Mouse (Mus musculus) lung, embryonic 15.5 days (tissue): ENCODE data around the gene Gid8. TPM values are rescaled to one million over a fixed set of nuclear protein-coding genes. Genes with fewer than 3 reads are reported as not detected.

ENCODE experiments used
- ATAC-seq: fragments of 200-750 bp; cut with Nextera tagmentation; 2 replicates; pipeline ENCODE4 v1.8.0; 2017; ENCODE audit warnings: moderate number of reproducible peaks, borderline replicate concordance; ENCODE audit not compliant: low FRiP score, low TSS enrichment; ENCODE audit errors: extremely low read depth
- H3K27ac ChIP-seq: fragments of 300-500 bp; sonication (generic); 2 replicates; pipeline ENCODE4 v1.5.1; 2015; ENCODE audit warnings: moderate library complexity, mild to moderate bottlenecking, inconsistent platforms
- H3K27me3 ChIP-seq: fragments of 300-500 bp; sonication (generic); 2 replicates; pipeline ENCODE4 v1.6.1; 2015; ENCODE audit warnings: inconsistent platforms
- H3K36me3 ChIP-seq: fragments of 300-500 bp; sonication (generic); 2 replicates; pipeline ENCODE4 v1.6.1; 2015; ENCODE audit warnings: inconsistent platforms
- H3K4me1 ChIP-seq: fragments of 300-500 bp; sonication (generic); 2 replicates; pipeline ENCODE4 v1.6.1; 2015; ENCODE audit warnings: inconsistent platforms
- H3K4me2 ChIP-seq: fragments of 300-500 bp; sonication (generic); 2 replicates; pipeline ENCODE4 v1.6.1; 2015; ENCODE audit warnings: inconsistent platforms, mild to moderate bottlenecking, moderate library complexity
- H3K4me3 ChIP-seq: fragments of 300-500 bp; sonication (generic); 2 replicates; pipeline ENCODE4 v1.5.1; 2015; ENCODE audit warnings: mild to moderate bottlenecking, inconsistent platforms
- H3K9ac ChIP-seq: fragments of 300-500 bp; sonication (generic); 2 replicates; pipeline ENCODE4 v1.6.1; 2015; ENCODE audit warnings: inconsistent platforms
- H3K9me3 ChIP-seq: fragments of 300-500 bp; sonication (generic); 2 replicates; pipeline ENCODE4 v1.6.1; 2016; ENCODE audit warnings: inconsistent platforms
- WGBS: fragments of 180-500 bp; shearing (Covaris S2); methylation state at CpG from one replicate; pipeline ENCODE4 v1.1.7; 2015; 5-methylcytosine and 5-hydroxymethylcytosine counted together
- polyA plus RNA-seq: library from polyadenylated mRNA; unstranded; fragments of >200 nt; fragmentation: Nextera tagmentation; extraction: Ambion mirVana; gene quantifications from 2 replicates; pipeline ENCODE4 v1.2.1, GENCODE M21; 2015

The Gid8 gene
- polyA plus RNA-seq, 1 experiment from 2014 or later, result 56.0 TPM

- no peak for ATAC-seq
- Histone ChIP-seq H3K4me3 (no peak overlapping the region), H3K4me2 (no peak overlapping the region), H3K9me3 (no peaks in the 10 kb centered on the region), H3K4me1 (no peaks in the 10 kb centered on the region), H3K27me3 (no peaks in the 10 kb centered on the region), H3K9ac (no peak overlapping the region), H3K27ac (no peak overlapping the region), H3K36me3 (no peaks in the 10 kb centered on the region)
- 41% methylated on average over 15 of the region's 15 CpGs for WGBS
These were observed 48.8 kb downstream of the Gid8 start for GRCm38 (mm10) chr2:180758513-180759263.

- H3K4me3 ChIP-seq, result no peak overlapping the region
- no peaks in the 10 kb centered on the region for H3K36me3 ChIP-seq
- ATAC-seq, result no peak
- peaks cover 6% of the 10 kb centered on the region; the same call in 1 of the 2 replicates for H3K27me3 ChIP-seq
- H3K4me2 ChIP-seq, result no peak overlapping the region
- WGBS, result 79% methylated on average over 11 of the region's 11 CpGs
- H3K27ac ChIP-seq, result no peak overlapping the region
- H3K4me1 ChIP-seq, result no peaks in the 10 kb centered on the region
- H3K9ac ChIP-seq, result no peak overlapping the region
- no peaks in the 10 kb centered on the region for H3K9me3 ChIP-seq
These were observed 55.1 kb downstream of the Gid8 start for GRCm38 (mm10) chr2:180764986-180765385.

DNA sequence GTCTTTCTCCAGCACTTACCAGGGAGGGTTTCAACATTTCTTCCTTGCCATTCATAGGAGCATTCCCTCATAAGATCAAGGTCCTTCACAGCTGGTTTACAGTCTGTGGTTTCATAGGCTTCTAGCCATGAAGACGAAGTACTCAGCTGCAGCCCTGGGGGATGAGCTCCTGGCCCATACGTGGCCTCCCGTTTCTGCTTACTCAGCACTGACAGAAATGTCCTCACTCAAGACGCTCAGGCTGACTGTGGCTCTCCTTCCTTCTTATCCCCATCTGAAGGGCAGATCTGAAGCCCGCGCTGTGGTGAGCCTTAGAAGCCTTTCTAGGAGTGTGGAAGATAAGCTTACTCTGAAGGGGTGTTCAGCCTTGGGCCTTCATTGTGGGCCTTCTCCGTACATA, 55.8 kb downstream of the Gid8 start:
- Histone ChIP-seq H3K27ac (no peak overlapping the region), H3K4me3 (no peak overlapping the region), H3K36me3 (no peaks in the 10 kb centered on the region), H3K9me3 (no peaks in the 10 kb centered on the region), H3K27me3 (peaks cover 11% of the 10 kb centered on the region; the same call in 1 of the 2 replicates), H3K4me2 (no peak overlapping the region), H3K4me1 (no peaks in the 10 kb centered on the region), H3K9ac (no peak overlapping the region)
- WGBS, result 62% methylated on average over 7 of the region's 7 CpGs
- no peak for ATAC-seq

Other genes with a start within 250 kb of the Gid8 start
- gene Ntsr1, start 210.1 kb upstream of the Gid8 start, polyA plus RNA-seq, result 0.89 and 1.3 TPM in 2 replicates
- 29.9 and 31.3 TPM in 2 replicates for gene Mrgbp, start 128.8 kb upstream of the Gid8 start, polyA plus RNA-seq
- gene Ogfr, start 120.9 kb upstream of the Gid8 start, polyA plus RNA-seq, result 60.4 and 62.2 TPM in 2 replicates
- gene Col9a3, start 112.3 kb upstream of the Gid8 start, polyA plus RNA-seq, result 36.3 and 39.5 TPM in 2 replicates
- gene Tcfl5, start 67.4 kb upstream of the Gid8 start, polyA plus RNA-seq, result 0.10 and 0.22 TPM in 2 replicates
- 29.3 and 31.7 TPM in 2 replicates for gene Dido1, start 118 bp upstream of the Gid8 start, polyA plus RNA-seq
- 0.72 and 1.9 TPM in 2 replicates for gene Slc17a9, start 15.1 kb downstream of the Gid8 start, polyA plus RNA-seq
- not detected in 2 replicates for gene Bhlhe23, start 66.8 kb downstream of the Gid8 start, polyA plus RNA-seq
- 54.7 and 58.1 TPM in 2 replicates for gene Ythdf1, start 210.8 kb downstream of the Gid8 start, polyA plus RNA-seq
- 0.12 TPM in 1 of 2 replicates, not detected in the other for gene Birc7, start 218.9 kb downstream of the Gid8 start, polyA plus RNA-seq
- gene Nkain4, start 244.6 kb downstream of the Gid8 start, polyA plus RNA-seq, result 109 and 125 TPM in 2 replicates